Mouse (Mus musculus): Measurements from ENCODE around the gene Arsb. TPM values are rescaled to one million over a fixed set of nuclear protein-coding genes. Genes with fewer than 3 reads are reported as not detected.
A peak's percentile ranks its signal among the peaks of the same experiment; 100 is the strongest.

The Arsb gene
- total RNA-seq, 2 experiments from 2014 or later = 80.1 to 80.7 TPM

DNA sequence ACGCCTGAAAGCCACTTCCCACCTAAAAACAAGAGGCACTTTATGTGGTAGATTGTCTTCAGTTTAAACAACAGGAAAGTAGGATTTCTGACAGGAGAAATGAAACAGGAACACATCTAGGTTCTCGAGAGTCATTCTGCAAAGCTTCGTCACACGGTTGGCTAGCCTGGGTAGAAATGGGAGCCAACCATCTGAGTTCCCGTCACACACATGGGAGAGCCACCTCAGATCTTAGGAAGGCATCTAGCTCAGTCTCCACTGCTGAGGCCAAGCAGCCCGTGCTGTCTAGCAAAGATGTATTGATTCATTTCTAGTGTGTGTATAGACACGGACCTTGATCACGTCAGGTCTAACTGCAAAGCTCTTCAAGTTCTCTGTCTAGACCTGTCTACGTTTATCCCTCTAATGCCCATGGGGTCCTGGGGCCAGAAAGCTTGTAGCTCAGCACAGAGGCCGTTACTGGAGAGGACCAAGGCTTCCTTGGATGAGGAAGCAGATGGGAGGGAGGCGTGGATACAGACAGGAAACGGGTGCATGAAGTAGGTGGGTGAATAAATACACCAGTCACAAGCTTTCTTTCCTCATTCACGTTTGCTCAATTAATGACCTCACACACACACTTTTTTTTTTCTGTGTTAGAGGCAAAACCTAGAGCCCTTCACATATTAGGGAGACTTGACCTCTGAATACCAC lies 129.7 kb downstream of the Arsb start:
- no peak for DNase-seq (ENCODE audit: extremely low spot score in 1 of 2, low spot score in 2 of 2)
- no peak overlapping the region for H3K27ac ChIP-seq
- TF ChIP-seq CTCF (IDR thresholded peaks at IDR 0.05) = no peak
- H3K4me3 ChIP-seq = no peak overlapping the region
- intact Hi-C loops (cut with DNase I) = no loop called here

GRCm38 (mm10) chr13:93902126-93902525 lies 130.7 kb downstream of the Arsb start:
- H3K4me3 ChIP-seq = no peak overlapping the region
- DNase-seq (ENCODE audit: extremely low spot score in 1 of 2, low spot score in 2 of 2) = no peak
- intact Hi-C loops (cut with DNase I) = no loop called here
- H3K27ac ChIP-seq = no peak overlapping the region
- no peak for TF ChIP-seq CTCF (IDR thresholded peaks at IDR 0.05)

GRCm38 (mm10) chr13:93906552-93907245 lies 135.3 kb downstream of the Arsb start:
- intact Hi-C loops (cut with DNase I) = no loop called here
- no peak overlapping the region for H3K27ac ChIP-seq
- no peak overlapping the region for H3K4me3 ChIP-seq
- no peak for TF ChIP-seq CTCF (IDR thresholded peaks at IDR 0.05)
- no peak for DNase-seq (ENCODE audit: extremely low spot score in 1 of 2, low spot score in 2 of 2)

DNA sequence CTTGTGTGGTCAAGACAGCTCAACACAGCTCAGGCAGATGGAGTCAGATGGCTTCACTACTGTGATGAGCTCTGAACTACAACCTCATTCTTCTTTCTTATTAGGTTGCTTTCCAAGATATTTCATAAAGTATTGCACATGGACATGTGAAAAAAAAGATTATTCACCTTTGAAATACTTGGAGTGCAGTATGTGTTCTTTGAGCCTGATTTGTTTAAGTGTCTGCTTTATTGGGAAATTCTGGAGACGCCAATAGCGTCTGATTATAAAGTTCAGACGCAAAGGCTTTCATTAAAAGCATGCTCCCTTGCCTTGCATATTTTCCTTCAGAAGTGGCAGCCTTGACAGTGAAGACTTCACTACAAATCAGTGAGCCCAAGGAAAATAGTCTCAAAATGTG lies 136.5 kb downstream of the Arsb start:
- H3K4me3 ChIP-seq = no peak overlapping the region
- TF ChIP-seq CTCF (IDR thresholded peaks at IDR 0.05) = no peak
- no peak overlapping the region for H3K27ac ChIP-seq
- DNase-seq (ENCODE audit: extremely low spot score in 1 of 2, low spot score in 2 of 2) = no peak
- intact Hi-C loops (cut with DNase I) = no loop called here

GRCm38 (mm10) chr13:93909847-93910246 lies 138.4 kb downstream of the Arsb start:
- intact Hi-C loops (cut with DNase I) = no loop called here
- no peak for TF ChIP-seq CTCF (IDR thresholded peaks at IDR 0.05)
- no peak overlapping the region for H3K4me3 ChIP-seq
- DNase-seq (ENCODE audit: extremely low spot score in 1 of 2, low spot score in 2 of 2) = no peak
- H3K27ac ChIP-seq = no peak overlapping the region

GRCm38 (mm10) chr13:93911037-93911436 lies 139.6 kb downstream of the Arsb start:
- DNase-seq (ENCODE audit: extremely low spot score in 1 of 2, low spot score in 2 of 2) = no peak
- intact Hi-C loops (cut with DNase I) = no loop called here
- no peak overlapping the region for H3K4me3 ChIP-seq
- no peak overlapping the region for H3K27ac ChIP-seq
- TF ChIP-seq CTCF (IDR thresholded peaks at IDR 0.05) = no peak

- Histone ChIP-seq H3K27ac (no peak overlapping the region), H3K4me3 (no peak overlapping the region)
- intact Hi-C loops (cut with DNase I) = no loop called here
- TF ChIP-seq CTCF (IDR thresholded peaks at IDR 0.05) = no peak
- DNase-seq (ENCODE audit: extremely low spot score in 1 of 2, low spot score in 2 of 2) = no peak
These were observed 141.0 kb downstream of the Arsb start for GRCm38 (mm10) chr13:93912326-93912915.

GRCm38 (mm10) chr13:93914206-93914605 lies 142.8 kb downstream of the Arsb start:
- intact Hi-C loops (cut with DNase I) = no loop called here
- Histone ChIP-seq H3K27ac (no peak overlapping the region), H3K4me3 (no peak overlapping the region)
- no peak for TF ChIP-seq CTCF (IDR thresholded peaks at IDR 0.05)
- DNase-seq (ENCODE audit: extremely low spot score in 1 of 2, low spot score in 2 of 2) = peak in 1 of 2 experiments; percentile 4

- intact Hi-C loops (cut with DNase I) = no loop called here
- Histone ChIP-seq H3K4me3 (no peak overlapping the region), H3K27ac (no peak overlapping the region)
- no peak for TF ChIP-seq CTCF (IDR thresholded peaks at IDR 0.05)
- DNase-seq (ENCODE audit: extremely low spot score in 1 of 2, low spot score in 2 of 2) = no peak
These were observed 144.5 kb downstream of the Arsb start for GRCm38 (mm10) chr13:93915641-93916570.

DNA sequence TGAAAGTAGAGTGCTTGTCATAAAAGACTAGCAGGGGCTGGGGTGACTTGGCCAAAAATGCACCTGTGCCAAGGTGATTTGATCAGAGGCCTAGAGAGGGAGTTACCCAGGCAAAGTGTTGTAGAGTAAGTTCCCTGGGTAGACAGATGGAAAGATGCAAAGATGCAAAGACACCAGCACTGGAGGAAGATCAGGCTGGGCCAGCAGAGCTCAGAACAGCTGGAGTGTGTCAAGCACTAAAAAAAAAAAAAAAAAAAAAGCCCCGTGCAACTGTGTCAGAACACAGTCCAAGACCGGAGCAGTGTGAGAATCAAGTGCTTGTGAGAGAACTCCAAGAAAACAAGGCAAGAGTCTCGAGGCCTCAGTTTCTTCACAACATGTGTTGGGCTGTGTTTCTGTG lies 148.1 kb downstream of the Arsb start:
- intact Hi-C loops (cut with DNase I) = no loop called here
- no peak for TF ChIP-seq CTCF (IDR thresholded peaks at IDR 0.05)

GRCm38 (mm10) chr13:93920080-93920785 lies 148.8 kb downstream of the Arsb start:
- TF ChIP-seq CTCF (IDR thresholded peaks at IDR 0.05) = no peak
- H3K27ac ChIP-seq = no peak overlapping the region
- intact Hi-C loops (cut with DNase I) = no loop called here
- H3K4me3 ChIP-seq = no peak overlapping the region
- DNase-seq (ENCODE audit: extremely low spot score in 1 of 2, low spot score in 2 of 2) = no peak

More for the DNA sequence above, 148.1 kb downstream of the Arsb start:
- DNase-seq (ENCODE audit: extremely low spot score in 1 of 2, low spot score in 2 of 2) = no peak
- Histone ChIP-seq H3K27ac (no peak overlapping the region), H3K4me3 (no peak overlapping the region)

Data from left cerebral cortex, adult 2 months (tissue).